8 mouse cellular contexts compared by ENCODE assay signal in genomic region chr5:45638806-45639714, GRCm38 (mm10). TPM values are rescaled to one million over a fixed set of nuclear protein-coding genes. Genes with fewer than 3 reads are reported as not detected.
DNase-seq lines count a peak whose midpoint lies in the region; ATAC-seq and TF ChIP-seq lines count a peak whose summit lies in the region.

Gene Fam184b, minus strand, starts transcription at chr5:45639614.

- no peak for TF ChIP-seq CTCF in layer of hippocampus, adult 2 months (conservative IDR thresholded peaks at IDR 0.05)
- TF ChIP-seq CTCF in thymus, adult 2 months (IDR thresholded peaks at IDR 0.05; ENCODE audit: borderline replicate concordance, control insufficient read depth, extremely low read depth, insufficient read depth, low read length, poor library complexity): no peak

- peak; percentile 75 for ATAC-seq in embryonic facial prominence, embryonic 12.5 days (ENCODE audit: insufficient number of reproducible peaks, insufficient read depth, low FRiP score, low TSS enrichment)
- ATAC-seq in hematopoietic stem cell, adult 5-6 weeks (replicated peaks in 1 of 2; ENCODE audit: insufficient read depth in 1 of 2, low FRiP score in 2 of 2, low TSS enrichment in 1 of 2, low read depth in 1 of 2, poor library complexity in 2 of 2, severe bottlenecking in 2 of 2): peak; percentile 68 to 90
- ATAC-seq in liver, embryonic 16.5 days (ENCODE audit: low read depth): no peak
- ATAC-seq in neural tube, embryonic 12.5 days (ENCODE audit: low FRiP score, low read depth): peak; percentile 94

- H3K36me3 ChIP-seq in embryonic facial prominence, embryonic 12.5 days: no peaks in the 10 kb centered on the region
- no peaks in the 10 kb centered on the region for H3K36me3 ChIP-seq in liver, embryonic 16.5 days (ENCODE audit: control insufficient read depth, insufficient read depth)
- H3K36me3 ChIP-seq in neural tube, embryonic 12.5 days: no peaks in the 10 kb centered on the region
- H3K36me3 ChIP-seq in thymus, adult 2 months (ENCODE audit: control insufficient read depth, insufficient read depth, low read length): no peaks in the 10 kb centered on the region

- peak within 1 kb of the TSS; percentile 47 for H3K9ac ChIP-seq in embryonic facial prominence, embryonic 12.5 days
- no peak within 1 kb of the TSS; the same call in 1 of the 2 replicates for H3K9ac ChIP-seq in liver, embryonic 16.5 days (ENCODE audit: low read depth, low read length)
- H3K9ac ChIP-seq in neural tube, embryonic 12.5 days: peak within 1 kb of the TSS; percentile 69

- H3K27ac ChIP-seq in embryonic facial prominence, embryonic 12.5 days: no peak within 1 kb of the TSS
- peak within 1 kb of the TSS; percentile 93 for H3K27ac ChIP-seq in layer of hippocampus, adult 2 months
- H3K27ac ChIP-seq in liver, embryonic 16.5 days (ENCODE audit: low read length): no peak within 1 kb of the TSS
- no peak within 1 kb of the TSS for H3K27ac ChIP-seq in neural tube, embryonic 12.5 days
- H3K27ac ChIP-seq in thymus, adult 2 months (ENCODE audit: control insufficient read depth, insufficient read depth, low read length): no peak within 1 kb of the TSS

- peaks cover 5% of the 10 kb centered on the region; the same call in 1 of the 2 replicates for H3K27me3 ChIP-seq in embryonic facial prominence, embryonic 12.5 days
- peaks cover 19% of the 10 kb centered on the region for H3K27me3 ChIP-seq in liver, embryonic 16.5 days (ENCODE audit: control insufficient read depth, insufficient read depth, low read depth, low read length)
- peaks cover 7% of the 10 kb centered on the region; the same call in 1 of the 2 replicates for H3K27me3 ChIP-seq in neural tube, embryonic 12.5 days (replicated peaks)
- H3K27me3 ChIP-seq in thymus, adult 2 months (ENCODE audit: control insufficient read depth, insufficient read depth, low read length): no peaks in the 10 kb centered on the region; the same call in 1 of the 2 replicates

- TF ChIP-seq POLR2A in thymus, adult 2 months (IDR thresholded peaks at IDR 0.05; ENCODE audit: control insufficient read depth, extremely low read depth, insufficient read depth, low read length, poor library complexity): no peak

- WGBS in embryonic facial prominence, embryonic 12.5 days: 1% methylated on average over 48 of the region's 48 CpGs
- WGBS in liver, embryonic 16.5 days (ENCODE audit: insufficient replicate concordance): under 1% methylated on average over 48 of the region's 48 CpGs
- 1% methylated on average over 48 of the region's 48 CpGs for WGBS in neural tube, embryonic 12.5 days
- 2% methylated on average over 48 of the region's 48 CpGs for WGBS in thymus, adult 2 months

- H3K4me3 ChIP-seq in embryonic facial prominence, embryonic 12.5 days: peak within 1 kb of the TSS; percentile 58
- peak within 1 kb of the TSS; percentile 81 for H3K4me3 ChIP-seq in layer of hippocampus, adult 2 months
- peak within 1 kb of the TSS; percentile 52 for H3K4me3 ChIP-seq in liver, embryonic 16.5 days (ENCODE audit: low read depth, low read length)
- peak within 1 kb of the TSS; percentile 60 for H3K4me3 ChIP-seq in neural tube, embryonic 12.5 days
- peak within 1 kb of the TSS; percentile 29 for H3K4me3 ChIP-seq in thymus, adult 2 months (ENCODE audit: control insufficient read depth, insufficient read depth, low read length)

- no peaks in the 10 kb centered on the region for H3K9me3 ChIP-seq in embryonic facial prominence, embryonic 12.5 days
- H3K9me3 ChIP-seq in liver, embryonic 16.5 days (replicated peaks; ENCODE audit: control insufficient read depth, low read length): no peaks in the 10 kb centered on the region
- H3K9me3 ChIP-seq in neural tube, embryonic 12.5 days: no peaks in the 10 kb centered on the region

- DNase-seq in CD4-positive, CD25-positive, alpha-beta regulatory T cell, adult 2 months (ENCODE audit: low read depth, low spot score): peak; percentile 38
- DNase-seq in adrenal gland, postnatal 10 days: peak; percentile 54
- DNase-seq in layer of hippocampus, adult 2 months (ENCODE audit: low spot score in 2 of 2): peak; percentile 72 to 73
- DNase-seq in thymus, adult 2 months: peak; percentile 48

- H3K4me1 ChIP-seq in embryonic facial prominence, embryonic 12.5 days: no peaks in the 10 kb centered on the region
- no peaks in the 10 kb centered on the region for H3K4me1 ChIP-seq in liver, embryonic 16.5 days (ENCODE audit: control insufficient read depth, low read depth, low read length)
- H3K4me1 ChIP-seq in neural tube, embryonic 12.5 days: peaks cover 10% of the 10 kb centered on the region; the same call in 1 of the 2 replicates
- H3K4me1 ChIP-seq in thymus, adult 2 months (replicated peaks; ENCODE audit: control insufficient read depth, insufficient read depth, low read length): peaks cover 8% of the 10 kb centered on the region; the same call in 1 of the 2 replicates

- peak within 1 kb of the TSS; percentile 96 for H3K4me2 ChIP-seq in embryonic facial prominence, embryonic 12.5 days (replicated peaks)
- peak within 1 kb of the TSS; percentile 61 for H3K4me2 ChIP-seq in liver, embryonic 16.5 days (ENCODE audit: low read depth, low read length)
- H3K4me2 ChIP-seq in neural tube, embryonic 12.5 days (replicated peaks): peak within 1 kb of the TSS; percentile 83

RNA-seq across cellular contexts. Expression of gene Fam184b, which starts in this region (rescaled TPM):
- 1 to 10 TPM in 1 of 2 experiments, under 1 TPM in 1; 0.93 to 1.2 TPM for total RNA-seq in adrenal gland, postnatal 10 days (2021)
- 0.78 and 1.1 TPM in 2 replicates for polyA plus RNA-seq in embryonic facial prominence, embryonic 12.5 days (2016; fragmentation: Nextera tagmentation; extraction: Ambion mirVana)
- not detected in 2 replicates for total RNA-seq in hematopoietic stem cell, adult 5-6 weeks (2017)
- total RNA-seq in layer of hippocampus, adult 2 months (2021): 1 to 10 TPM; 6.9 to 8.3 TPM
- 0.11 TPM in 2 replicates for polyA plus RNA-seq in liver, embryonic 16.5 days (2015; fragmentation: Nextera tagmentation; extraction: Ambion mirVana)
- polyA plus RNA-seq in neural tube, embryonic 12.5 days (2016; fragmentation: Nextera tagmentation; extraction: Ambion mirVana): 1.1 and 1.8 TPM in 2 replicates
- 0.05 TPM in 2 replicates for polyA plus RNA-seq in thymus, adult 2 months (2012; rRNA removed)

Comparison
In these comparisons a context has a peak if more than half of its experiments do, and no peak if none do; other contexts are left out.
1. Peak in ATAC-seq in hematopoietic stem cell, adult 5-6 weeks; RNA of the gene not detected or under 1 TPM.
2. Peak in DNase-seq and H3K4me3 ChIP-seq in thymus, adult 2 months; RNA of the gene not detected or under 1 TPM.
3. H3K4me3 ChIP-seq: peak in every context shown above with its lines; median percentile 81 in layer of hippocampus, adult 2 months; 60 in neural tube, embryonic 12.5 days; 58 in embryonic facial prominence, embryonic 12.5 days; 52 in liver, embryonic 16.5 days; 29 in thymus, adult 2 months.